Mouse (Mus musculus): ENCODE measurements around the gene Six2.

Gene Six2

DNA sequence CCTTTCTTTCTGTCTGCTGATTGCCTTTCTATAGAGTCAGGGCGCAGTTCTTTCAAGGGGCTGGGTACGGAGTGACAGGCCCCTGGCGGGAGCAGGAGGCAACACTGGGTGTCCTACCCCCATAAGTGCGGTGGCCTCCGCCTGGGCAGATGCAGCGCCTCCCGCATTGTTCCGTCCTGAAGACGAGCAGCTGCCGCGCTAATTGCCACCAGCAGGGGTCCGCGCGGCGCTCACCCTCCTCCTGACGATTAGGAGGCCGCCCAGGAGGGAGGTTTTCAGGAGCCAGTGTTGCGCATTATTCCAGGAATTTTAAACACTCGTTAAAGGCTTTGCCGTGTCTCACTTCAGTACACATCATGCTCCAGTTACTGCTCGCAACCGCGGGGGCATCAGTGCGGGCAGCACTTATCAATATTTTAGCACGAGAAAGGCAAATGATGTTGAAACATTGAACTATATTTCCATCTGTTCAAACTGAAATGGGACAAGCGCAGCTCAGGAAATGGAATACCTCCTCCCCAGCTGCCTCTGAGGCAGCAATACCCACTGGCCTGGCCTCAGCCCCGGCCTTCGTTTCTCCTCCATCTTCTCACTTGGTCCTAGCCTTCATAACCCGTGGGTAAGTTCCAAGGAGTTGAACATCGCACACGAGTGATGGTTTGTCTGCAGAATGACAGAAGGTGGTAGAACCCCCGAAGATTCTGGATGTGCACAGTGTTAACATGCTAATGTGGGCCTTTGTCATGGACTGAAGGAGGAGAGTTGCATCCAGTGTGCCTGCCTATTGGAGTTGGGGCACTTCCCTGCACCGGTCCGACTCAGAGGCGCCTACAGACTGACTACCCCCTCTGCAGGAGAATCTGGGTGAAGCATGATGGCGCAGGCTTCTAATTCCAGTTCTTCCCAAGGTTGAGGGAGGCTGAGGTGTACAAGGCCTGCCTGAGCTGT lies 42.1 kb downstream of the Six2 start:
- DNase-seq: no peak

DNA sequence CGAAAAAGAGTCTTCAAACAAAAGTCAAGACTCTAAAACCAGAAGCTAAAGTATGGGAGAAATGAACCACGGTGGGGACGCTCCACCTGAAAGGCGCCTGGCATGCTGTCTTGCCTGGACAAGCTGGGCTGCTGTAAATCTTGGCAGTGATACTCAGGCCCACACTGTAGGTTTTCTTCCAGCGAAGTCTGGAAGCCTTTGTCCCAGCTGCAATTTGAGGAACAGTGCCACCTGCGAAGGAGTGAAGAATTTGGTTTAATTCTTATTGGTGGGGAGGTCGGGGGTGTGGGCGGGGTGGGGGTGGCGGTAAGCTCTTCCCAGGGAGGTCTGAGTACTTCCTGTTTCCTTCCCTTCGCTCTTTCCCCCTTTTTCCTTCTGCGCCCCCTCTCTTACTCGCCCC lies 42.8 kb downstream of the Six2 start:
- DNase-seq: no peak

DNA sequence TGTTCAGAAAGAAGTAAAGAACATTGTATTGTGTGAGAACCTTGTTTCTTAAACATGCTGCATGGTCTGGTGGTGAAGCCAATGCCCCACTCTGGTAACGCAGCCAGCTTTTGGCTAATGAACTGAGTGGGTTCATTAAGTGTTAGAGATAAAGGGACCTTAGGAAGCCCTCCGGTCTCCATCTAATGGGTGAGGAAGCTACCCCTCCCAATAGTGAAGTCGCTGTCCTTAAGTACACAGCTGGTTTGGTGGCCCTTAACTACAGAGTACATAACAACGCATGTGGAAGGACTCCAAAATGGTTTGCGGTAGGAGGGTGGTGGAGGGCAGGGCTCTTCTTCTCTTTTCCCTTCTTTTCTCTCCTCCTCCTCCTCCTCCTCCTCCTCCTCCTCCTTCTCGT lies 50.2 kb downstream of the Six2 start:
- no peak for DNase-seq
